Mouse (Mus musculus) embryonic fibroblast, embryonic 13.5 days (primary cell): ENCODE data around the gene Dll4. TPM values are rescaled to one million over a fixed set of nuclear protein-coding genes. Genes with fewer than 3 reads are reported as not detected.
A peak's percentile ranks its signal among the peaks of the same experiment; 100 is the strongest.

ENCODE experiments used
- H3K27ac ChIP-seq: 2 replicates; pipeline ENCODE4 v1.5.1; 2012; ENCODE audit warnings: low read length, control low read depth, inconsistent platforms; ENCODE audit not compliant: insufficient read depth
- H3K4me1 ChIP-seq: 2 replicates; pipeline ENCODE4 v1.6.1; 2011; ENCODE audit warnings: low read length; ENCODE audit not compliant: control insufficient read depth, insufficient read depth
- H3K4me3 ChIP-seq: 2 replicates; pipeline ENCODE4 v1.5.1; 2011; ENCODE audit warnings: mild to moderate bottlenecking, control low read depth, low read length; ENCODE audit not compliant: insufficient read depth
- CTCF ChIP-seq: IDR thresholded peaks from 2 replicates; pipeline ENCODE4 v1.5.1; 2011; ENCODE audit warnings: mild to moderate bottlenecking, control low read depth, low read length, moderate library complexity, borderline replicate concordance; ENCODE audit not compliant: insufficient read depth
- POLR2A ChIP-seq: IDR thresholded peaks from 2 replicates; pipeline ENCODE4 v1.6.1; 2011; ENCODE audit warnings: low read depth, mild to moderate bottlenecking, control low read depth, low read length, moderate library complexity
- polyA plus RNA-seq: library from polyadenylated mRNA; stranded (reverse); fragments of >200 nt; gene quantifications from 2 replicates; pipeline ENCODE4 v1.2.4, GENCODE M21; 2011; ENCODE audit warnings: low read depth; ENCODE audit not compliant: missing spikeins, insufficient read length

Dll4 gene
- polyA plus RNA-seq, 1 experiment: not detected

DNA sequence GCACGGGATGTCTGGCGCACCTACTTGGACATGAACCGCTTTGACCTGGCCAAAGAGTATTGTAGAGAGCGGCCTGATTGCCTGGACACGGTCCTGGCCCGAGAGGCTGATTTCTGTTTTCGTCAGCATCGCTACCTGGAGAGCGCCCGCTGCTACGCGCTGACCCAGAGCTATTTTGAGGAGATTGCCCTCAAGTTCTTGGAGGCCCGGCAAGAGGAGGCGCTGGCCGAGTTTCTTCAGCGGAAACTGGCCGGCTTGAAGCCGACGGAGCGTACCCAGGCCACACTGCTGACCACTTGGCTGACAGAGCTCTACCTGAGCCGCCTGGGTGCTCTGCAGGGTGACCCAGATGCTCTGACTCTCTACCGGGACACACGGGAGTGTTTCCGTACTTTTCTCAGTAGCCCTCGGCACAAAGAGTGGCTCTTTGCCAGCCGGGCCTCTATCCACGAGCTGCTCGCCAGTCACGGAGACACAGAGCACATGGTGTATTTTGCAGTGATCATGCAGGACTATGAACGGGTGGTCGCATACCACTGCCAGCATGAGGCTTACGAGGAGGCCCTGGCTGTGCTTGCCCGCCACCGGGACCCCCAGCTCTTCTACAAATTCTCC is 31.7 kb upstream of the Dll4 start:
- no peak overlapping the region for H3K4me3 ChIP-seq
- no peak overlapping the region for H3K27ac ChIP-seq
- TF ChIP-seq POLR2A (no peak), CTCF (no peak)
- no peaks in the 10 kb centered on the region; the same call in 1 of the 2 replicates for H3K4me1 ChIP-seq

DNA sequence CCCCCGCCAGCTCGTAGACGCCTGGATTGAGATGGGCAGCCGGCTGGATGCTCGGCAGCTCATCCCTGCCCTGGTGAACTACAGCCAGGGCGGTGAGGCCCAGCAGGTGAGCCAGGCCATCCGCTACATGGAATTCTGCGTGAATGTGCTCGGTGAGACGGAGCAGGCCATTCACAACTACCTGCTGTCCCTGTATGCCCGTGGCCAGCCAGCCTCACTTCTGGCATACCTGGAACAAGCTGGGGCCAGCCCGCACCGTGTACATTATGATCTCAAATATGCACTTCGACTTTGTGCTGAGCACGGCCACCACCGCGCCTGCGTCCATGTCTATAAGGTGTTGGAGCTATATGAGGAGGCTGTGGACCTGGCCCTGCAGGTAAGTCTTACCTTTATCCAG is 31.2 kb upstream of the Dll4 start:
- no peak overlapping the region for H3K4me3 ChIP-seq
- TF ChIP-seq POLR2A (no peak), CTCF (no peak)

GRCm38 (mm10) chr2:119296756-119297155 is 28.8 kb upstream of the Dll4 start:
- Histone ChIP-seq H3K27ac (no peak overlapping the region), H3K4me3 (no peak overlapping the region), H3K4me1 (no peaks in the 10 kb centered on the region)
- no peak for TF ChIP-seq CTCF
- TF ChIP-seq POLR2A: no peak

More for the DNA sequence above, 31.2 kb upstream of the Dll4 start:
- Histone ChIP-seq H3K4me1 (no peaks in the 10 kb centered on the region; the same call in 1 of the 2 replicates), H3K27ac (no peak overlapping the region)

DNA sequence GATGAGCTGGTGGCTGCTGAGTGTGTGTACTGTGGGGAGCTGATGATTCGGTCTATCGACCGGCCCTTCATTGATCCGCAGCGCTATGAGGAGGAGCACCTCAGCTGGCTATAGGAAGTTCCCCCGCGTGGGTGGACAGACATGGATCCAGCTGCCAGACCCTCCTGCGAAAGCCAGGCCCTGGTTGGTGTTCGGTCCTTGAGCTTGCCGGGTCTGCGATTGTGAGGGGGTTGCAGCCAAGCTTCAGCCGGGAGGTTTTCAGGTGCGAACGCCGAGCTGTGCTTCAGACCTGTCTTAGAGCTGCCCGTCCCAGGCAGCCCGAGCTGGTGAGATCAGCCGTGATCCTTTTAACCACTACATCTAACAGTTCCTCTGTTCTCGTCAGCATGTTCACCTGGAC is 28.1 kb upstream of the Dll4 start:
- no peak overlapping the region for H3K27ac ChIP-seq
- no peak overlapping the region for H3K4me3 ChIP-seq
- no peak for TF ChIP-seq POLR2A
- H3K4me1 ChIP-seq: no peaks in the 10 kb centered on the region

DNA sequence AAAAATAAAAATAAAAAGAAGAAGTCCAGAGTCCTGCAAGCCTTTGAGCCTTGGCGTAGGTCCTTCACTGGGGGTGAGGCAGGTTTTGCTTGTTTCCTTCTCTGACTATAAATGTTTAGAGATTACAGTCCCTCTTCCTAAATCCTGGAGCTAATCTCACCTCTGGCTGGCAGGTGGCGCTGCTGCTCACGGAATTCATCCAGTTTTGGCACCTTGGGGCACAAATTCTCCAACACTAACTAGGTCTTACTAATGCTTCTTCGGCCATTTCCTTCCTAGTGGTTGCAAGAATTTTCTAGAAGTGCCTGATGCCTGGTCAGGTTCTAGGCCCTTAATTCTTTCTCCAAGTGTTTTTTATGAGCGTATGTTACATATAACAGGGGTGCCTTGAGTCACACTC is 27.3 kb upstream of the Dll4 start:
- no peak overlapping the region for H3K4me3 ChIP-seq
- no peak overlapping the region for H3K27ac ChIP-seq
- TF ChIP-seq POLR2A: no peak
- peak; percentile 83 for TF ChIP-seq CTCF
- H3K4me1 ChIP-seq: no peaks in the 10 kb centered on the region

DNA sequence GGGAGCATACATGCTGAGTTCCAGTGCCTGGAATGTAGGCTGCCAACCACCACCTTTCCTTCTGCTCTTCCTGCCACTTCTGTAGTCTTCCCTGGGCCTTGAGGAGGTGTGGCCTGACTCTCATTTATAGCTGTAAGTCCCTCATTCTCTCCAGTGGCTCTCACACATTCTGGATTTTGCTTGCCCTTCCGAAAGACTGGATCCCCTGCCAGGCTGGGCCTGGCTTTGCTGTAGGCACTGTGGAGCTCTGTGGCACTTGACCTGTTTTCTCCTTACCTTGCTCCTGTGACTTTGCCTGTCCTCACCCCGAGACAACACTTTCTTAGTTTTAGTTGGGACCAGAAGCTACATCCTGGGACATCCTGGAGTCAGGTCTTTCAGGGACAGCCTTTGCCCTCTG is 26.7 kb upstream of the Dll4 start:
- Histone ChIP-seq H3K27ac (no peak overlapping the region), H3K4me1 (no peaks in the 10 kb centered on the region), H3K4me3 (no peak overlapping the region)
- TF ChIP-seq POLR2A: no peak
- TF ChIP-seq CTCF: no peak

DNA sequence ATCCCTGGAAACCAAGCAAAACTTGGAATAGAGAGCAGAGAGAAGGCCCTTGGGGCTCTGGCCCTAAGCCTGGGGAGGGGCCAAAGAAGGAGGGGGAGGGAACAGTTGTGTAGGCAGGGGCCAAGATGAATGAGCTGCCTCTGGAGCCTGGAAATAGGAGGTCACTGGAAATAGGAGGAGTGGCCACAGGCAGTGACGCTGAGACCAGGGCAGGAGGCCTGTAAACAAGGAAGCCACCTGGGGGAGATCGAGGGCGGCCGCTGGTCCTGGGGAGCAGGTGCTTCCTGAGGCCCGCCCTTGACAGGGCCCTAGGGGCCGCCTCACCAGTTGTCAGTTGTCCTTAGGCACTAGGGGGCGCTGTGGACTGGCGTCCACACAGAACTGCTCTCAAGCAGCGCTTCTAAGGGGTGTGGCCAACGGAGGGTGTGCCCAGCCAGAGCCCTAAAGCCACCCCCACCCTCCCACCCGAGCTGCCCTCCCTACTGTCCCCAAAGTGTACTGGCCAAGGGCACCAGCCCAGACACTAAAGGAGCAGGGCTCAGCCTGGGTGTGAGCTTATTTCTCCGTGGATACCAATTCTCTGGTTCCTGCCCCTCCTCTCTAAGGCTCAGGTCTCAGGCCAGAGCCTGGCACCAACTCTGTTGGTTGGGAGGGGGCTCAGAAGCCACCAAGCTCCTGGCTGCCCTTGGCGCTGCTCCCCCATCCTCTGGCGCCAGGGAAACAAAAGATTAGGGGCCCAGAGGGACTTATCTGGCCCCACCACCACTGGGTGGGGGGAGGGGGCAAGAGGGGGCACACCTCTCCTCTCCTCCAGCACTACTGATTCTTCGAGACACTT is 25.4 kb upstream of the Dll4 start:
- Histone ChIP-seq H3K4me1 (no peaks in the 10 kb centered on the region), H3K27ac (no peak overlapping the region), H3K4me3 (no peak overlapping the region)
- TF ChIP-seq CTCF: peak; percentile 50; the same call in 1 of the 2 replicates
- no peak for TF ChIP-seq POLR2A

DNA sequence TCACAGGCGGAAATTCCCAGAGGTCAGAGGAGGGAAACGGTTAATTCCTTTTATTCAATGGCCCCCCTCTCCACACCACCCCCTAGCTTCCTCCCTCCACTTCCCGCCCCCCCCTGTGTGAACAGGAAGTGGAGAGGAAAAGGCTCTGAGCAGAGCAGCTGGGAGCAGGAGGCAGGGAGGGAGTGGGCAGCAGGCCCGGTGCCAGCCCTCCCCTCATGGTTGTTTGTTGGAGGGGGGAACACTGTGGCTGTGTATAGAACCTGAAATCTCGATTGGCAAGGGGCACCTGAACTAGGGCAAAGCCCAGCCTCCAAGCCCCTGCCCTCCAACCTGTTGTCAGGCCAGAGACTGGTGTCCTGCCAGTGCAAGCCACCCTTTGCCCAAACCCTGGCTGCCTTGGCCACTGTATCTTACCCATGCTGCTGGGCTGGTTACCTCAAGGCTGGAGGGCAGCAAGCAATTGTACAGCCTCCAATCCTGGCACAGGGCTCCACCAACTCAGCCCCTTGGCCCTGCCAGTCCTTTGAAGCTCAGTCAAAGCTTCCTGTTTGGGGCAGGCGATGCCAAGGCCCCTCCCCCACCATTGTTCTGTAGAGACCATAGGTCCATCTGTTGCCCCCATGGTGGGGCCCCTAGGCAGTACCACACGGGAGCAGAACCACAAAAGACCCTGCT is 24.6 kb upstream of the Dll4 start:
- no peak overlapping the region for H3K4me3 ChIP-seq
- TF ChIP-seq POLR2A: no peak
- no peak for TF ChIP-seq CTCF
- H3K4me1 ChIP-seq: no peaks in the 10 kb centered on the region
- H3K27ac ChIP-seq: no peak overlapping the region

GRCm38 (mm10) chr2:119302876-119303275 is 22.7 kb upstream of the Dll4 start:
- H3K4me3 ChIP-seq: no peak overlapping the region
- H3K27ac ChIP-seq: no peak overlapping the region
- TF ChIP-seq POLR2A: no peak
- no peak for TF ChIP-seq CTCF
- H3K4me1 ChIP-seq: no peaks in the 10 kb centered on the region

DNA sequence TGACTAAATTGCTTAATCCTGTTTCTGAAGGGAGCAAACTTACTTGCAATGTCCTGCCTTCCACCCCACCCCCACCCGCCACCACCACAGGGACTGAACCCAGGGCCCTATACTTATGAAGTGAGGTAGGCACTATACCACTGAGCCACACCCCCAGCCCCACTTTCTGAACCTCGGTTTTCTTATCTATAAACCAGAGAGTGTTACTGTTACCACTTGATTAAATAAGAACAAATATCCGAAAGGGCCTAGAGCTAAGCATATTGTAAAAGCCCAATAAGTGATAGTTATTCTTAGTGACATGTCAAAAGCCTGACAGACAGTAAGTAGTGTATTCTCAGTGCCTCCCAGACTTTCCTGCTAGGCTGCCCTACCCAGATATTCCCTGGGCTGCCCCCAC is 21.2 kb upstream of the Dll4 start:
- TF ChIP-seq POLR2A (no peak), CTCF (no peak)
- no peak overlapping the region for H3K4me3 ChIP-seq
- H3K4me1 ChIP-seq: no peaks in the 10 kb centered on the region
- no peak overlapping the region for H3K27ac ChIP-seq
